Mouse (Mus musculus) small intestine, adult 2 months (tissue): ENCODE data around the gene Akap8.

Experiments
- CTCF ChIP-seq: fragments of 200-500 bp; IDR thresholded peaks from 2 replicates; pipeline ENCODE4 v1.5.1; 2012; ENCODE audit warnings: low read depth, mild to moderate bottlenecking, control low read depth, inconsistent platforms, low read length, moderate library complexity, mixed read lengths; ENCODE audit not compliant: insufficient replicate concordance, insufficient read length; ENCODE audit errors: extremely low read depth
- POLR2A ChIP-seq: fragments of 200-500 bp; IDR thresholded peaks from 2 replicates; pipeline ENCODE4 v1.6.1; 2012; ENCODE audit warnings: low read depth, mild to moderate bottlenecking, control low read depth, inconsistent platforms, low read length, moderate library complexity

GRCm38 (mm10) chr17:32319950-32320349 lies 1.1 kb downstream of the Akap8 start:
- TF ChIP-seq CTCF (no peak), POLR2A (no peak)
